Mouse (Mus musculus) MN1 (cell line): ENCODE results near the gene Lck.
A peak's percentile ranks its signal among the peaks of the same experiment; 100 is the strongest.
"Not testable (repeated sequence)": the region's sequence is repeated elsewhere in the genome, so short reads cannot be mapped to it uniquely, and the experiment has no call there.

ENCODE experiments used
- DNase-seq: peaks from one replicate; pipeline ENCODE4 v3.0.0-alpha.2; 2016; ENCODE audit warnings: low spot score

Lck gene

DNA sequence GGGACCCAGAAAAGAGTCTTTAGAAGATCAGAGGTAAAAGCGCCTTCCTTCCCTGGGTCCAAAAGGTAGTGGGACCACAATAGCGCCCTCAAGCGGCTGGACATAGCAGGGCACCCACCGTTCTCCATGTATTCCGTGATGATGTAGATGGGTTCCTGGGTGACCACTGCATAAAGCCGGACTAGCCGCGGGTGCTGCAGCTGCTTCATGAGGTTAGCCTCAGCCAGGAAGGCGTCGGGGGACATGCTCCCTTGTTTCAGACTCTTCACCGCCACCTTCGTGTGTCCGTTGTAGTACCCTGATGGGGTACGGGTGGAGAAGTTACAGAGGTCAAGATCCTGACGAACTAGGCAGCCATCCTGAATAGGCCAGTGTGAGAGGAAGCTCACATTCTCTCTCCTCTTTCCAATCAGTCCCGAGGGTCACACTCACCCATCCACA lies 18.0 kb downstream of the Lck start:
- DNase-seq = peak; percentile 37

DNA sequence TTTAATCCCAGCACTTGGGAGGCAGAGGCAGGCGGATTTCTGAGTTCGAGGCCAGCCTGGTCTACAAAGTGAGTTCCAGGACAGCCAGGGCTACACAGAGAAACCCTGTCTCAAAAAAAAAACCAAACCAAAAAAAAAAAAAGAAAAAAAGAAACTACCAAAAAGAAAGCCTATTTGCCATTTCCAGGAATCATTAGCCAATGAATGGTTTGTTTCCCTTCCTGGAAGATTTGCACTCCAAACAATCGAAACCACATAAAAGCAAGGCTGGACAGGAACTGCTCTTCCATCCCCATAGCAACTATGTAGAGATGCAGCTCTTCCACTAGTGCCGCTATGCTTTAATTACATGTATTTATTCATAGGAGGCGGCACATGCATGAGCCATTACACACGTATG lies 18.9 kb downstream of the Lck start:
- DNase-seq = not testable (repeated sequence)

DNA sequence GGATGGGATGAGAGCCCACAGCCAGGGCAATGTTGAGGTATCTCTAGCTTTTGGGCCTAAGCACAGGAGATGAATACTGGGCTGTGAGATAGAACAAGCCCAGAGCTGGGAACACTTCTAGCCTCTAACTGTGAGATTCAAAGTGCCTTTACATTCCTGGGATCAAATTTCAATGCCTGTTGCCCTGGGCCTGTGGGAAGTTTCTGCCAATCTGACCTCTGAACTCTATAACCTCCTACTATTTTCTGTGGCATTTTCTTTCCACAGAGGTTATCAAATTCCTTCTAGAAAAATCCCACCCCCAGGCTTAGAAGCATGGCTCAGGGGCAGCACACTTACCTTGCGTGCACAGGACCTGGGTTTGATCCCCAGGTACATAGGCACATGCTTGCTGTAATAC lies 23.1 kb downstream of the Lck start:
- no peak for DNase-seq

DNA sequence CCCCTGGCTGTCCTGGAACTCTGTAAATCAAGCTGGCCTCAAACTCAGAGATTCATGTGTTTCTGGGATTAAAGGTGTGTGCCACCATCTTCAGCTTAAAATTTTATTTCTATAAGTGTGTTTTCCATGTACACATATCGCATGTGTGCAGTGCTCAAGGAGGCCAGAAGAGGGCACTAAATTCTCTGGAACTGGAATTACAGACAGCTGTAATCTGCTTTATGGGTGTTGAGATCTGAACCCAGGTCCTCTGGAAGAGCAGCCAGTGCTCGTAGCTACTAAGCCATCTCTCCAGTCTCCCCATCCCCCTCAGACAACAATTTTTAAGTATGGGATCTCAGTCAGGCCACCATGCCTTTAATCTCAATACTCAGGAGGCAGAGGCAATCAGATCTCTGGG lies 24.1 kb downstream of the Lck start:
- no peak for DNase-seq

DNA sequence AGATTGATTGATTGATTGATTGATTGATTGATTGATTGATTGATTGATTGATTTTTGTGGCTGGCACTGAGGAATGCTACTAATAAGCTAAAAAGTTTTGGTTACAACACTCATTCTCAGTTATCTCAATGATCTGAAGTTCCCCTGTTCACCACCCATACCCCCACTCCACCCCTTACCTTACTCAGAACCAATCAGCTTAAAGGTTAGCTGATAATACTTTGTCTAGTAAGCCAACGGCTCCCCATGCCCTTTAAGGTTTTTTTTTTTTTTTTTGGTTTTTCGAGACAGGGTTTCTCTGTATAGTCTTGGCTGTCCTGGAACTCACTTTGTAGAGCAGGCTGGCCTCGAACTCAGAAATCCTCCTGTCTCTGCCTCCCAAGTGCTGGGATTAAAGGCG lies 25.8 kb downstream of the Lck start:
- not testable (repeated sequence) for DNase-seq

DNA sequence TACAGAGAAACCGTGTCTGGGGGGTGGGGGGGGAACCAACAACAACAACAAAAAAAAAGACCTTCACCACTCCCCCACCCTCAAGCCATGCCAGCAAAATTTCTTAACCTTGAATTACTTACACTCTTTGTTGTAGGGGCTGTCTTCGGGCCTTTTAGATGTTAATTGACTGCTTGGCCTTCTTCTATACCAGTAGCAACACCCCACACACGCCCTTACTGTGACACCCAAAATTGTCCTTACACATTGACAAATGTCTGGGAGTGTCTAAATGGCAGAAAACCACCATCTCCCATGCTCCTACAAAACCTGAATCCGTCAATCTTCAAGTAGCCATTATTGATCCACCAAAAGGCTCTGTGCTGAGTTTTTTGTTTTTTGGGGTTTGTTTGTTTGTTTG lies 29.3 kb downstream of the Lck start:
- DNase-seq = no peak

DNA sequence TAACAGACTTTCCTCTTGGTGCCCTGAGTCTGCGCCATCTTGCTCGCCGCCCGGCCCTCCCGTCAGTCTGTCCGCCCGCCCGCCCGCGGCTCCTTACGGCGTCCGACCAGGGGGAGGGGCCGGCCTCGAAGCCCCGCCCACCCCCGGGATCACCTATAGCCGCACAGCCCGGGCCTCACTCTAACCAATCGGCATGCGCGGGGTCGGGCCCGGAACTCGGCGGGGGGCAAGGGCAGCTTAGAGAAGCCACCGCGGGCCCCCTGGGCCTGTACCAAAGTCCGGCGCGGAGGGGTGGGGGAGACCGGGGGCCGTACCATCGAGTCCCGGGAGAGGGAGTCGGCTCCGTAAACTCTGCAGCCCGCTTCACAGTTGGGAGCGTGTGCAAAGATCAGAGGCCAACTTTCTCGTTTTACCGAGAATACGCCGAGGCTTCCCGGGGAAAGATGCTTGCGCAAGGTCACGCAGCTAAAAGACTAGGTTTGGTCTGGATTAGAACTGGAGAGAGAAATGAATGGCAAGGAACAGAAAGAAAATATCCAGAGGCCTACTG lies 30.8 kb downstream of the Lck start, which contains the start of gene Hdac1:
Hdac1 (minus strand) TSS at position 122 of the 550 bp plus-strand sequence.
- peak; percentile 99 for DNase-seq

DNA sequence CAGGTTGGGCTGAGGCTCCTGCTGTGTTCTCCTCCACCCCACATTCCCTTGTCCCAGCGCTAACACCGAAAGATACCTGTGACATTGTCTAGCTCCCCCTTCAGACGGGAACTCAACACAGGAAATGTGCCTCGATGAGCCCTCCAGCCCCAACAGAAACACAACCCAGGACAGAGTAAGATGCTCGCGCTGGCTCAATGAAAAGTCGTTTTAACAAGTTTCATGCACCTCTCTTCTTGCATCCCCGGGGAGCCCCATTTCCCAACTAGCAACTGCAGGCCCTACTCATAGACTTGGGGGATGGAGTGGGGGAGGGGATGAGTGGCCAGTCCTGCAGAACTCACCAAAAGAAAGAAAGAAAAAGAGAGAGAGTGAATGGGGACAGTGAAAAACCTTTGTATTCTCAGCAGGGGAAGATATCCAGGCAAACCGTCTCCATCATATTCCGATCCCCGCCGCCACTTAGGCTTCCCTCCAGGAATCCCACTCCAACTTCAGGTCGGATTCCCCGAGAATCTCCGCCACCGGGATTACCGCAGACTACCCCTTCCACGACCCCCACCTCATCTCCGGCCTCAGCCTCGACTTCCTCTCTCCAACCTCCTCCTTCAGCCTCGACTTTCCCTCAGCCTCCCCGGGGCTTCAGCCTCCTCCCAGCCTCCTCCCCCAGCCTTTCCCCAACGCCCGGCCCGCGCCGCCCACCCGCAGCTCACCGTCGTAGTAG lies 31.4 kb downstream of the Lck start:
- DNase-seq = peak; percentile 45

DNA sequence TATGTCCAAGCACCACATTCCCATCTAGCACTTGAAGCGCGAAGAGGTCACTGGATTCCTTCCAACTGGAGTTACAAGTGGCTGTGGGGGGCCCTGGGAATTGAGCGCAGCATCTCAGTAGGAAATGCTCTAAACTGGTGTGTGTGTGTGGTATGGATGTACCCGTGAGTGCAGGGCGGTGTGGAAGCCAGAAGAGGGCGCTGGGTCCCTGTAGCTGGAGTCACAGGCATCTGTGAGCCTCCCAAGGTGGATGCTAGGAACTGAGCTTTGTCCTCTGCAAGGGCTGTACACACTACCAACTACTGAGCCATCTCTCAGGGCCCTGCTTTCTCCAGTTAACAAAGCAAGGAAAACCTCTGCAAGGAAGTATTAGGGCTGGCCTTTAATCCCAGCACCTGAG lies 33.4 kb downstream of the Lck start:
- no peak for DNase-seq

DNA sequence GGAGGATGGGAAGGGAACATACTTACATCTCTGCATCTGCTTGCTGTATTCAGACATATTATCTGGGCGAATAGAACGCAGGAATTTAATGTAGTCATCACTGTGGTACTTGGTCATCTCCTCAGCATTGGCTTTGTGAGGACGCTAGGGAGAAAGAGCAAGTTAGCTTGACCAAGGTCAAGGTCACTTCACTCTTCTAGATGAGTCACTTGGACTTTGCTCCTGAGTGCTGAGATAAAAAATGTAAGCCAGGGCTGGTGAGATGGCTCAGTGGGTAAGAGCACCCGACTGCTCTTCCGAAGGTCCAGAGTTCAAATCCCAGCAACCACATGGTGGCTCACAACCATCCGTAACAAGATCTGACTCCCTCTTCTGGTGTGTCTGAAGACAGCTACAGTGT lies 44.5 kb downstream of the Lck start:
- DNase-seq = not testable (repeated sequence)

DNA sequence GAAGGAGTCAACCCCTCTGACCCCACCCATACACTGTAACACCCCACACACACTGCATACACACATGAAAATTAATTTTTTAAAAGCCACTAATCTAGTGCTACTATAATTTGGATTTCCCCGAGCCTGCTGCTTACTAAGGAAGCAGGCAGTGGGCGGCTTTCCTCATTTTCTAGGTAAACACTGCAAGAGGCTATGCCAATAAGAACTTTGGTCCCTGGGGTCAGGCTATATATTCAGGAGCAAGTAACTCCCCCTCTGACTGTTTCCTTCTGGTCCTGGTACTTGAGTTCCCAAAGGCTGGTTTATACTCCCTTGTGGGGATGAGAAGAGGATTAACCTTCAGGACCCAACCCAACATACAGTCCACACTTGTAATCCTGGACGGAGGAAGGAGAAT lies 47.6 kb downstream of the Lck start:
- DNase-seq = no peak

DNA sequence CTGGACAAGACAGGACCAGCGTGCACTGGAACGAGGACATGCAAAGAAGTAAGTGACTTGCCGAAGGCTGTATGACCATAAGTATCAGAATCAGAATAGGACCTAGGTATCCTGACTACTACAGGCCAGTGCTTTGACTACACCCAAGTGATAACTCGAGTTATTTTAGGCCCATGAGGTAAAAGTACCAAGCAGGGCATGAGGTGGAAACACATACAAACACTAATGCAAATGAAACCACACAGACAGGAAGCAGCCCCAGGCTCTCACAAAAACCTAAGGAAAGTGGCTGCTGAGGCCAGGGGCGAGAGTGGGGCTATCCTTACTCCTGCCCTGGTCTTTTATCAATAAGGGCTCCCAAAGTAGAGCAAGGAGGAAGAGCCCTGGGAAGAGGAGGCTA lies 48.1 kb downstream of the Lck start:
- DNase-seq = no peak

DNA sequence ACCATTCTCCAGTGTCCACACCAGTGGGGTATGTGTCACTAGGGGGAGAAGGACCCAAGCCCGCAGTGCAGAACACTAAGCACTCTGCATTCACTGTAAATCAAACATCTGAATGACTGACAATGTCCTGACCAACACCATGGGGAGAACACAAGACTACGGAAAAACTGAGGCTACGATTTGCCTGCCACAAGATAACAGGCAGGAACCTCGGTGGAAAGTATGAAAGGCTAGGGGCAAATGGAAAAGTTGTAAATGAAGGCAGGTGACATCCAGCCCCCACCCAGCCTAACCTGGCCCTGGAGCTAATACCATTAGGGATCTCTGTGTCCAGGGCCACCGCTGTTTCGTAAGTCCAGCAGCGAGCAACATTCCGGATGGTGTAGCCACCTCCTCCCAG lies 54.9 kb downstream of the Lck start:
- no peak for DNase-seq

DNA sequence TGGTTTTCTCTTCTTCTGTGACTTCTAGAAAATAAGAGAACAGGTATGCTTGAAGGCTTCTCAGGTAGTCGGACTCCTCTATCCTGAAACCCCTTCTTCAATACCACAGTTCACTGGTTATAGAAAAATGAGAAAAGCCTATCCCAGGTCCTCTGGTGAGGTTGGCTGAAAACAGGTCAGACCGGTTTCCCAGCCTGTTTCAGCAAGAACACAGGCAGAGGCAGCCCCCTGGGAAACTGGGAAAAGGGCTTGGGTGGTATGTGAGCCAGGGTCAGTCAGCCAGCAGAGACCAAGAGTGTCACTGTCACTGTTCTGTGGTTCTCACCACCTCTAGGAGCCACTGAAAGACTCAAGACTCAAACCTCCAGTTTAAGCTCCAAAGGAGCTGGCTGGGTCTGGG lies 56.5 kb downstream of the Lck start:
- DNase-seq = no peak

DNA sequence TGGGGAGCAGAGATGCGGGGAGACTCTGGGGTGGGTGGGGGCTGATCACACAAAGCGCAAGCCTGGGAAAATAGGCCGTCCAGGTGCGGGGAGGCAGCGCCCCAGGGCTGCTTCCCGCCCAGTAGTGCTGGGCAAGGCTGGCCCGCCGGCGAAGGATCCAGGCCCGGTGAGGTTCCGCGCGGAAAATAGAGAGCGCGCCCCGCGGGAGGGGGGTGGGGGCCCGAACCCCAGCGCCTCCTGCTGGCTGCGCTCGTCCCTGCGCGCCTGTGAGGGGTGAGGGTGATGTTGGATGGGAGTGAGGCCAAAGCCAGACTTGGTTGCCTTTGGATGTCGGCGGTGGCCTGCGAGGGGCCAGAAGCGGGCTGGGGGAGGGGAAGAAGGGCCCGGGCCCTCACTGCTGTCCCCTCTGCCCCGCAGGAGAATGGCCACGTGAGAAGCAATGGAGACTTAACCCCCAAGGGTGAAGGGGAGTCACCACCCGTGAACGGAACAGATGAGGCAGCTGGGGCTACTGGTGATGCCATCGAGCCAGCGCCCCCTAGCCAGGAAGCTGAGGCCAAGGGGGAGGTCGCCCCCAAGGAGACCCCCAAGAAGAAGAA lies 59.0 kb downstream of the Lck start:
- DNase-seq = peak; percentile 83

DNA sequence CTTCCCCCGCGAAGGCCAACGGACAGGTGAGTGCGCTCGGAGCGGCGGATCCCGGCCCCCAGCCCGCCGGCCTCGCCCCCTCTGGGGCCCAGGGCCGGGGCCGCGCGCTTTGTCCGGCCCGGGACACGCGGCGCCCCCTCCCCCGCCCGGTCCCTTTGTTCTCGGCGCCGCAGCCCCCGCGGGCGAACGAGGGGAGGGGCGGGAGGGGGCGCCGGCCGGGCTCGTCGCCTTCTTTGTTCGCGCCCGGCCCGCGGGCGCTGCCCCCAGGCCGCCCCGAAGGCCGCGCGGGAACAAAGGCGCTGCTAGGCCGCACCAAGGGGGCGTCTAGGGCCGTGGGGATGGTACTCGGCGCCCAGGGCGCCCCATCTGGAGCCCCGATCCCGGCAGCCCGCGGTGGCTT lies 59.5 kb downstream of the Lck start:
- DNase-seq = no peak

DNA sequence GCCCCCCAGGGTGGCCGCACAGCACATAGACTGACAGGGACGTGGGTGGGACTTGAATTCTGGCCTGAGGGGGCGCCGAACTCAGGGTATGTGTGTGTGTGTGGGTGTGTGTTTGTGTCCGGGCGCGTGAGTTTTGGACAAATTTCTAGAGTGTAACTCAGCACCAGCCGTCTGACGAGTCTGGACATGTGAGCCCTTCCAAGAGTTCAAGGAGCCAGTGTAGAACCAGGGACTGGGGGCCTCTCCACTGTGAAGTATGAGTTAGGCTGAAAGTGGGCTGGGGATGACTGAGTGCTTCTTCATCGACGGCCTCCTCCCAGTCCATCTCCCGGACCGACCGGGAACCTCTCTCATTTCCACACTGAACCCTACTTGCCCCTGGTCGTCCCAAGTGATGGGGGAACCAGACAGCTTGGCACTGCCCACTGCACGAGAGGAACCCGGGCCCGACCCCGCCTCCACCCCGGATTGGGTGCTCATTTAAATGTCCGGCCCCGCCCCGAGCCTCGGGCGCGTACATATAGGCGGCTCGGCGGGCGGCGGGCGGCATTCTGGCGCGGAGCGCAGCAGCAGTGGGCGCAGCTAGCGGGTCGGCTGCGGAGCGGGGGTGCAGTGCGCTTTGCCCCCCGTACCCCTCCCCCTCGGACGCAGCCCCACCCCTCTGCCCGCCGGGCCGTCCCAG lies 60.2 kb downstream of the Lck start, which contains the start of gene Marcksl1:
Marcksl1 (plus strand) TSS at position 496 of the 682 bp plus-strand sequence.
- DNase-seq = peak; percentile 94

DNA sequence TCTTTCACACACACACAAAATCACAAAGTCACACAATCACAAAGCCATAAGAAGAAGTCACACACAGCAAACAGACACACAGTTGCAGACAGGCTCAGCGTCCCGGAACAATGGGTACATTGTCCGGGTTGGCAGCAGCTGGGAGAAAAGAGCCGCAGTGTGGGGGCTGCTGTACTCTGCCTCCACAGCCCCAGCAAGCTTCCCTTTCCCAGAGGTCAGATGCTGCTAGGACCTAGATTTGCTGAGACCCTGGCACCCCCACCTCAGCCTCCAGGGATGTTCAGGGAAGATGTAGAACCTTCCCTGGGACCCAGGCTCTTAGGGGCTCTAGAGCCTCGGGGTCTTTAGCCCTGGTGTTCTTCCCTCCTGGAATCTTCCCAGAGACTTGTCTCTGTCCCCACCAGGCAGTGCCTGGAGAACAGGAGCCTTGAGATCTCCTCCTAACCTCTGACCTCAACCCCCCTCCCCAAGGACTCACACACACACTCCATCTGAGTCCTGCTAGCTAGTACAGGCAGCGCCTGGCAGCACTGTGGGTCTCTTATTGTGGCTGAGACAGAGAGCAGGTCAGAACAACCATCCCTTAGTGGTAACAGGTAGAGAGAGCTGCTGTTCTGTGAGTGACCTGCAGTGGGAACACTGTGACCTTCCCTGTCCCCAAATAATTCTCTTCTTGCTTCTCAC lies 61.9 kb downstream of the Lck start:
- no peak for DNase-seq

DNA sequence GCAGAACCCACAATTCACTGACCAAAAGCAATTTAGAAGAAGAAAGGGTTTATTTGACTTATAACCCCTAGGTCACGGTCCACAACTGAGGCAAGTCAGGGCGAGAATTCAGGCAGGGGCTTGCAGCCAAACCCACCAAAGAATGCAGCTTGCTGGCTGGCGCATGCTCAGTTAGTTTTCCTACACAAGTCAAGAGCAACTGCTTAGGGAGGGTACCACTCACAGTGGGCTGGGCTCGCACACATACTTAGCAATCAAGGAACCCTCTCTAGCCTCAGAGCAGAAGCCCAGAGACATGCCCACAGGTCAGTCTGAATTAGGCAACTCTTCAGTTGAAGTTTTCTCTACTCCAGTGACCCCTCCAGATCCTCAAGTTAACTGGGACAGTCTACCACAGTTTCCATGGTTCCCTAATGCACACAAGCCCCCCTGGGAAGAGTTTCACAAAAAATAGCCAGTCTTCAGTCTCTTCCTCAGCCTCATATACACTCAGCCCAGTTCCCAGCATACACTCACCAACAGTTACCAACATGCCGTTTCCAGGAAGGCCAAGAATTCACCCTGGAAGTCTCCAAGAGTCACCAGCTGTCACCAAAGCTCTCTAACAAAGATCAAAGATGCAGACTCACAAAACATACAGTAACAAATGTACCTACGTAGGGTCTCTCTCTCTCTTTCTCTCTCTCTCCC lies 62.6 kb downstream of the Lck start:
- DNase-seq = no peak

DNA sequence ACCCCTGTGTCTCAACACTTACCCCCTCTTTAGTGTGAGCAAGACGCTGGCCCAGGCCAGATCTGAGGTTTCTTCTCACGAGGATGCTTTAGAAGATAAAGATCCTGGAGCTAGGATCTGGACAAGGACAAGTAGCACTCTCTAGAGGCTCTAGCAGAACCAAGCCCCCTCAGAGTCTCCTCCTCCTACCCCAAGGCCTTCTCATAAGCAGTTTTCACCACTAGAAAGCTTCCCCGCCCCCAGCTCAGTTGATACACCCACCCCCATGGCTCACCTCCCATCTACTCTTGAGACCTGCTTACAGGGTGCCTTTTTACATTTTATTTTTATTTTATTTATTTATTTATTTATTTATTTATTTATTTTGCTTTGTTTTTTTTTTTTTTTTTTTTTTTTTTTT lies 63.8 kb downstream of the Lck start:
- DNase-seq = no peak

DNA sequence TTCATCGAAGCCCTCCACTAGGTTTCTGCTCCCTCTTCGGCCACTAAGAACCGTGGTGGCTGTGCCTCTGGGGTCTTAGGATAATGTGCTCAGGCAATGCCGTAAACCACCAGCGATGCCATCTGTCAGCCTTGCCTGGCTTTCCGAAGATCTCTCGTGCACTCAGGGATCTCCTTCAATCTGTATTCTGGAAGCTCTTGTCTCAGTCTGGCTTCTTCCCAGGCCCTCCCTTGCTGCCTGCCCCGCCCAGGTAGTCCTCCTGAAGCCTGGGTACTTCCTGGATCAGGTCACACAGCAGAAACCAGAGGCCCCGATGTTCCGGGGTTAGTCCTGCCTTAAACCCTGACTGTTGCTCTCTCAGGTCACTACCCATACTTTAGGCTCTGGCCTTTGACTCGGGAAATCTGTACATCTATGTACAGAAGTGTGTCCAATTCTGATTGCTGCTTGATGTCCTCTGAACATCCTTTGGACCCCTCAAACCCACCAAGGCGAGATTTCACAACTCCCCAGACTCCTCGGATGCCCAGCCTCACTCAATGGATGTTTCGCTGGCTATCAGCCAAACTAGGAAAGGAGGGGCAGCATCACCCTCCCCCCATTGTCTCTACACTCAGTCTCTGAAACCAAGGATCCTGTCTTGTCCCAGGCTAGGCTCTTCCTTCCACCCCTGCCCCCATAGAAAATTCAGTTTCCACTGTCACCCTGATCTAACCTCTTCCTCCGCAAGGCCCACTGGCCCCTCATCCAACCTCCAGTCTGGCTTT lies 64.4 kb downstream of the Lck start:
- DNase-seq = peak; percentile 78
